Mouse (Mus musculus): ENCODE measurements around the gene Cish.
"Not testable (repeated sequence)": the region's sequence is repeated elsewhere in the genome, so short reads cannot be mapped to it uniquely, and the experiment has no call there.

Cish gene

GRCm38 (mm10) chr9:107298876-107299275 lies 3.0 kb downstream of the Cish start:
- no peak for DNase-seq (ENCODE audit: low spot score)

GRCm38 (mm10) chr9:107299783-107300182 lies 4.0 kb downstream of the Cish start:
- no peak for DNase-seq (ENCODE audit: low spot score)

- DNase-seq (ENCODE audit: low spot score): no peak
Measured at GRCm38 (mm10) chr9:107300224-107300973, 4.6 kb downstream of the Cish start.

- DNase-seq (ENCODE audit: low spot score): no peak
Measured at GRCm38 (mm10) chr9:107301554-107302331, 5.9 kb downstream of the Cish start.

- DNase-seq (ENCODE audit: low spot score): no peak
Measured at GRCm38 (mm10) chr9:107302592-107302991, 6.8 kb downstream of the Cish start.

GRCm38 (mm10) chr9:107303121-107303820 lies 7.4 kb downstream of the Cish start:
- no peak for DNase-seq (ENCODE audit: low spot score)

GRCm38 (mm10) chr9:107303900-107304299 lies 8.1 kb downstream of the Cish start:
- no peak for DNase-seq (ENCODE audit: low spot score)

GRCm38 (mm10) chr9:107304383-107304782 lies 8.6 kb downstream of the Cish start:
- DNase-seq (ENCODE audit: low spot score): no peak

- DNase-seq (ENCODE audit: low spot score): no peak
Measured at GRCm38 (mm10) chr9:107305012-107305411, 9.2 kb downstream of the Cish start.

- DNase-seq (ENCODE audit: low spot score): no peak
Measured at GRCm38 (mm10) chr9:107305601-107306542, 10.0 kb downstream of the Cish start.

GRCm38 (mm10) chr9:107306673-107307072 lies 10.8 kb downstream of the Cish start:
- not testable (repeated sequence) for DNase-seq (ENCODE audit: low spot score)

- no peak for DNase-seq (ENCODE audit: low spot score)
Measured at GRCm38 (mm10) chr9:107307099-107307872, 11.5 kb downstream of the Cish start.

- peak; percentile 39 for DNase-seq (ENCODE audit: low spot score)
Measured at GRCm38 (mm10) chr9:107307886-107308285, 12.1 kb downstream of the Cish start.

GRCm38 (mm10) chr9:107308346-107309000 lies 12.6 kb downstream of the Cish start:
- no peak for DNase-seq (ENCODE audit: low spot score)

- DNase-seq (ENCODE audit: low spot score): no peak
Measured at GRCm38 (mm10) chr9:107309171-107309570, 13.3 kb downstream of the Cish start.

GRCm38 (mm10) chr9:107309600-107309999 lies 13.8 kb downstream of the Cish start:
- no peak for DNase-seq (ENCODE audit: low spot score)

- no peak for DNase-seq (ENCODE audit: low spot score)
Measured at GRCm38 (mm10) chr9:107312811-107313584, 17.2 kb downstream of the Cish start.

GRCm38 (mm10) chr9:107313926-107314325 lies 18.1 kb downstream of the Cish start:
- no peak for DNase-seq (ENCODE audit: low spot score)

- DNase-seq (ENCODE audit: low spot score): no peak
Measured at GRCm38 (mm10) chr9:107315791-107316190, 20.0 kb downstream of the Cish start.
